Mouse (Mus musculus) C2C12 (cell line): Measurements from ENCODE around the gene Timm29.

Experiments
- CEBPB ChIP-seq: IDR thresholded peaks from one replicate; pipeline ENCODE4 v1.6.1; 2011; ENCODE audit warnings: low read depth, mild to moderate bottlenecking, control low read depth, moderate library complexity
- CTCF ChIP-seq: IDR thresholded peaks from one replicate; pipeline ENCODE4 v1.5.1; 2011; ENCODE audit not compliant: control insufficient read depth, insufficient read depth, insufficient read length
- MAX ChIP-seq: IDR thresholded peaks from one replicate; pipeline ENCODE4 v1.6.1; 2011; ENCODE audit warnings: mild to moderate bottlenecking, control low read depth
- MYOD1 ChIP-seq: IDR thresholded peaks from one replicate; pipeline ENCODE4 v1.6.1; 2011; ENCODE audit warnings: low read depth; ENCODE audit not compliant: control insufficient read depth, insufficient read length
- USF1 ChIP-seq: IDR thresholded peaks from one replicate; pipeline ENCODE4 v1.6.1; 2011; ENCODE audit warnings: low read depth, mild to moderate bottlenecking, control low read depth, moderate library complexity

DNA sequence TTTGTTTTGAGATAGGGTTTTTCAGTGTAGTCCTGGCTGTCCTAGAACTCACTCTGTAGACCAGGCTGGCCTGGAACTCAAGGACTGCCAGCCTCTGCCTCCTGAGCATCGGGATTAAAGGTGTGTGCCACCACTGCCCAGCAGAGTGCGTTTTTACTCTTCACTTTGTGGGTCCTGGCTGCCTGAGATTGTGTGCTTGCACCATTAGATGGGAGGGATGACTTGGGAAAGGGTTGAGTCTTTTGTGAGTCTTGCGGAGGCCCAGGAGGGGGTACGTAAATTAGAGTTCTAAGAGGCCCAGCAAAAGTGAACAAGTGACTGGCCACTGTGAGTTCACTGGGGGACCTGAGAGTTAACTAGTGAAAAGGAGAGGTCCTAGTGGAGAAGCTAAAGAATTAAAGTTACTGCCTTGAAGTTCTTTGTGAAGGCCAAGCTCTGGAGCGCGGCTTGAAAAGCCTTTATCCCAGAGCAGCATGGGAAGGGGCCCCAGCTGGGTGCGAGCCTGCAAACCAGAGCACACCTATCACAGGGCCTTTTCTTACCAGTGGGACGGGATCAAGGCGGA, 47.1 kb upstream of the Timm29 start:
- no peak for TF ChIP-seq CTCF
- TF ChIP-seq MAX, result no peak
- no peak for TF ChIP-seq MYOD1
- no peak for TF ChIP-seq USF1
- no peak for TF ChIP-seq CEBPB
